In genomic region chr8:61177680-61178593, GRCm38 (mm10) we compare ENCODE assay signal across 18 mouse cellular contexts. TPM values are rescaled to one million over a fixed set of nuclear protein-coding genes. Genes with fewer than 3 reads are reported as not detected.
DNase-seq lines count a peak whose midpoint lies in the region; ATAC-seq and TF ChIP-seq lines count a peak whose summit lies in the region.
"Had no signal": no experiment of that assay in that cellular context is flagged by ENCODE, and none has a peak within 500 bp of the region (broad histone marks: within the 10 kb centered on the region; RNA-seq: fewer than 3 reads in every experiment).

No protein-coding gene starts in this region.

- TF ChIP-seq CTCF in kidney, adult 2 months (conservative IDR thresholded peaks at IDR 0.05; ENCODE audit: insufficient read depth, insufficient read length, low read depth, low read length) = no peak
- no peak for TF ChIP-seq CTCF in G1E (IDR thresholded peaks at IDR 0.05; ENCODE audit: low read depth, low read length)
- no peak for TF ChIP-seq CTCF in brain, embryonic 14.5 days (IDR thresholded peaks at IDR 0.05; ENCODE audit: borderline replicate concordance, extremely low read depth, insufficient read depth, insufficient read length)

- no peak overlapping the region for H3K4me3 ChIP-seq in kidney, adult 2 months (ENCODE audit: insufficient read depth, low read depth, low read length)
- no peak overlapping the region for H3K4me3 ChIP-seq in kidney, embryonic 14.5 days (ENCODE audit: low read length)
- H3K4me3 ChIP-seq in G1E (ENCODE audit: low read depth, low read length) = no peak overlapping the region; the same call in 1 of the 2 replicates
- H3K4me3 ChIP-seq: embryonic facial prominence, embryonic 15.5 days; limb, embryonic 12.5 days; liver, embryonic 13.5 days had no signal

- H3K36me3 ChIP-seq in kidney, adult 2 months (ENCODE audit: control insufficient read depth, insufficient read depth, low read length) = no peaks in the 10 kb centered on the region
- no peaks in the 10 kb centered on the region for H3K36me3 ChIP-seq in kidney, embryonic 14.5 days (ENCODE audit: control insufficient read depth, insufficient read depth, low read length)
- no peaks in the 10 kb centered on the region for H3K36me3 ChIP-seq in G1E (replicated peaks)
- H3K36me3 ChIP-seq: embryonic facial prominence, embryonic 15.5 days; limb, embryonic 12.5 days; liver, embryonic 13.5 days had no signal

- H3K4me1 ChIP-seq in kidney, adult 2 months (ENCODE audit: control insufficient read depth, insufficient read depth, low read length) = peaks cover 7% of the 10 kb centered on the region; the same call in 1 of the 2 replicates
- H3K4me1 ChIP-seq in kidney, embryonic 14.5 days (ENCODE audit: control insufficient read depth, insufficient read depth, low read length) = no peaks in the 10 kb centered on the region
- H3K4me1 ChIP-seq in G1E (ENCODE audit: insufficient read depth, low read depth, low read length) = peaks cover 42% of the 10 kb centered on the region
- H3K4me1 ChIP-seq: embryonic facial prominence, embryonic 15.5 days; liver, embryonic 13.5 days had no signal

- no peak for TF ChIP-seq POLR2A in kidney, adult 2 months (IDR thresholded peaks at IDR 0.05; ENCODE audit: low read depth, low read length)
- TF ChIP-seq POLR2A in brain, embryonic 14.5 days (IDR thresholded peaks at IDR 0.05; ENCODE audit: borderline replicate concordance, extremely low read depth, insufficient read depth, insufficient read length, poor library complexity, severe bottlenecking) = no peak

- no peaks in the 10 kb centered on the region for H3K27me3 ChIP-seq in kidney, adult 2 months (replicated peaks; ENCODE audit: control insufficient read depth, insufficient read depth, low read length)
- no peaks in the 10 kb centered on the region for H3K27me3 ChIP-seq in kidney, embryonic 14.5 days (ENCODE audit: control insufficient read depth, insufficient read depth, low read length)
- H3K27me3 ChIP-seq in G1E (ENCODE audit: insufficient read depth, low read length) = no peaks in the 10 kb centered on the region
- H3K27me3 ChIP-seq: embryonic facial prominence, embryonic 15.5 days; limb, embryonic 12.5 days; liver, embryonic 13.5 days had no signal

- no peak for ATAC-seq in kidney, embryonic 14.5 days (ENCODE audit: low FRiP score, low TSS enrichment)
- peak; percentile 91 for ATAC-seq in G1E (ENCODE audit: extremely low read depth, insufficient number of reproducible peaks, low FRiP score, poor library complexity, severe bottlenecking)
- ATAC-seq in inflammation-experienced regulatory T-cells, adult 6 months = no peak
- ATAC-seq: CD4-positive, CD25-positive, alpha-beta regulatory T cell, adult 4 months had no signal

- H3K4me2 ChIP-seq in kidney, embryonic 14.5 days (replicated peaks; ENCODE audit: low read depth, low read length) = no peak overlapping the region
- H3K4me2 ChIP-seq: embryonic facial prominence, embryonic 15.5 days; limb, embryonic 12.5 days; liver, embryonic 13.5 days had no signal

- H3K9me3 ChIP-seq in kidney, embryonic 14.5 days (ENCODE audit: control insufficient read depth, low read length) = no peaks in the 10 kb centered on the region
- no peaks in the 10 kb centered on the region for H3K9me3 ChIP-seq in G1E (replicated peaks)
- H3K9me3 ChIP-seq: embryonic facial prominence, embryonic 15.5 days; limb, embryonic 12.5 days; liver, embryonic 13.5 days had no signal

- DNase-seq in kidney, adult 2 months = peak; percentile 53
- DNase-seq in G1E (ENCODE audit: low spot score) = peak; percentile 10
- DNase-seq in brain, embryonic 14.5 days (ENCODE audit: low read depth) = peak; percentile 29
- peak; percentile 46 to 57 for DNase-seq in kidney, postnatal 25 days
- DNase-seq in retina, postnatal 1 day = no peak
- DNase-seq: cerebellum, postnatal 10 days; heart, adult 18-20 months; heart, postnatal 4 days; liver, embryonic 13.5 days; lung, postnatal 10 days; right cerebral cortex, adult 18-20 months; spleen, adult 18-20 months; thymus, adult 18-20 months had no signal

- 69% methylated on average over 12 of the region's 12 CpGs for WGBS in kidney, adult 2 months
- 72% methylated on average over 12 of the region's 12 CpGs for WGBS in kidney, embryonic 14.5 days

- H3K27ac ChIP-seq in kidney, adult 2 months (ENCODE audit: insufficient read depth, low read depth, low read length) = no peak overlapping the region
- no peak overlapping the region for H3K27ac ChIP-seq in kidney, embryonic 14.5 days (ENCODE audit: low read depth, low read length)
- H3K27ac ChIP-seq: embryonic facial prominence, embryonic 15.5 days; limb, embryonic 12.5 days; liver, embryonic 13.5 days had no signal

- no peak overlapping the region for H3K9ac ChIP-seq in kidney, embryonic 14.5 days (ENCODE audit: low read depth, low read length)
- H3K9ac ChIP-seq: embryonic facial prominence, embryonic 15.5 days; limb, embryonic 12.5 days; liver, embryonic 13.5 days had no signal

RNA-seq across cellular contexts. Expression of gene Sh3rf1, which starts 45.7 kb away (rescaled TPM):
- 14.4 and 15.3 TPM in 2 replicates for polyA plus RNA-seq in kidney, adult 2 months (2012; rRNA removed)
- 19.7 and 25.9 TPM in 2 replicates for polyA plus RNA-seq in kidney, embryonic 14.5 days (2014; fragmentation: Nextera tagmentation; extraction: Ambion mirVana)
- total RNA-seq in G1E (2014; fragmentation: Nextera tagmentation) (4.0 and 6.6 TPM in 2 replicates), G1E (2017) (2.3 and 2.6 TPM in 2 replicates)
- 2.3 and 2.4 TPM in 2 replicates for polyA plus RNA-seq in G1E (2012)
- 25.3 and 33.3 TPM in 2 replicates for polyA plus RNA-seq in brain, embryonic 14.5 days (2012; rRNA removed)
- polyA plus RNA-seq in inflammation-experienced regulatory T-cells, adult 6 months (2017; shearing (Covaris generic)) = 1 to 10 TPM; 6.4 to 9.2 (median 6.4) TPM
